Mouse (Mus musculus): ENCODE data around the gene Atp6v1g2. TPM values are rescaled to one million over a fixed set of nuclear protein-coding genes. Genes with fewer than 3 reads are reported as not detected.

The Atp6v1g2 gene
- polyA plus RNA-seq (2012; rRNA removed), result 665 and 695 TPM in 2 replicates

- no peak for DNase-seq (ENCODE audit: extremely low spot score in 1 of 2, low spot score in 1 of 2)
Measured at GRCm38 (mm10) chr17:35233114-35233980, at the start of gene Atp6v1g2. Gene Atp6v1g2, plus strand, starts transcription at chr17:35233660.

DNA sequence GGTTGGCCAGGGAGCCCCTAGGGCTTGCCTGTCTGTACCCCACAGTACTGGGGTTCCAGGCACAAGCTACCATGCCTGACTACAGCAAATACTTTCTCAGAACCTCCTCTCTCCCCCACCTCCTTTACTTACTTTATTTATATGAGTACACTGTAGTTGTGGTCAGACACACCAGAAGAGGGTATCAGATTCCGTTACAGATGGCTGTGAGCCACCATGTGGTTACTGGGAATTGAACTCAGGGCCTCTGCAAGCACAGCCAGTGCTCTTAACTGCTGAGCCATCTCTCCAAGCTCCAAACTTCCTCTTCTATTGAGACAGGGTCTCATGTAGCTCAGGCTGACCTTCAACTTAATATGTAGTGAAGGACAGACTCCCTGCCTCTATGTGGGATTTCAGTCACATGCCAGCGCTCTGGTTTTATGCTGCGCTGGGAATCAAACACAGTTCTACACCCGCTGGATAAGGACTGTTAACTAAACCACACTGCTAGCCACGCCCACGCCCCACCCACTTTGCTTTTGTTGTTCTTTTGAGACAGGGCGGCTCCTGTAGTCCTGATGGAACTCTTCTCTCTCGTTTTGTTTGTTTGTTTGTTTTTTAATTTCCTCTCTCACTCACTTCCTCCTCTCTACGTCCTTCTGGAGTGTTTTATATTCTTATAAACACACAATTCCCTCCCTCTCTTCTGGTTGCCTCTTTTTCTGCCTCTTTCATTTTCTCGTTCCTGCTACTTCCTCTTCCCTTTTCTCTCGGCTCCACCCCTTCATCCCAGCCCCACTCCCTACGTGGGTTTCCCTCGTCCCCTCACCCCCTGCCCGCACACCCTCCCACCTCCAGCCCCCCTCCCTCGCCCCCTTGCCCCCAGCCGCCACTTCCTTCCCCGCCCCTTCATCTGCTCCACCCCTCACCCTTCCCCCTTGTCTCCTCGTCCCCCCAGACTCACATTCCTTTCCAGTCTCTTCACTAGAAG, 47.5 kb upstream of the Atp6v1g2 start:
- DNase-seq (ENCODE audit: extremely low spot score in 1 of 2, low spot score in 1 of 2), result no peak

GRCm38 (mm10) chr17:35186681-35187080, 46.8 kb upstream of the Atp6v1g2 start:
- DNase-seq (ENCODE audit: extremely low spot score in 1 of 2, low spot score in 1 of 2), result no peak

- no peak for DNase-seq (ENCODE audit: extremely low spot score in 1 of 2, low spot score in 1 of 2)
Measured at GRCm38 (mm10) chr17:35187345-35187744, 46.1 kb upstream of the Atp6v1g2 start.

DNA sequence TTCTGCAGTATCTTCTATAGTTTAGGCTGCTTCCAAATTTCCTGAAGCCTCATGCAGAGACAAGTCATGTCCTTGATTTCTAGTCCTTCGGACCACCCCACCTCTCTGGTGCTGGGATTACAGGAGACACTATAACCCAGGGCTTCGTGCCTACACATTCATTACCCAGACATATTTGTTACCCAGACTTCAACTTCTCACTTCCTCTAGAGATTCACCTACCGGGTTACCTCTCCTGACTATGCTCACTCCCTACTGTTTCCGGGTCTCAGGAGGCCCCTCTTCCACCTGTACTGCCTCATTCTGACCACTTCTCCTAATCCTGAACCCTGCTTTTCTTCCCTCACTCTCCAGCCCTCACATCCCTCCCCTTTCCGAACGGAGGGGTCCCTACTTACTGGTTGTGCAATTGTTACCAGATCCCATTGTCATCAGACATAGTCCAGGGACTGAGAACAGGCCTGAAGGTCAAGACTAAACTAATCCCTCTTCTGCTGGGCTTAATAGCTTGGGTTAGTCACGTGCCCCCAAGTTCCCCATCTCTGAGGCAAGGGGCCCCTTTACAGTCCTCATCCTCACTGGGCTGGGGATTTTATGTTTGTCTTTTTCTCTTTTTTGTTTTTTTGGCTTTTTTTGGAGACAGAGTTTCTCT, 45.4 kb upstream of the Atp6v1g2 start, which contains the start of gene Lst1:
Gene Lst1, minus strand, starts transcription at position 481 of the 652 bp plus-strand sequence.
- DNase-seq (ENCODE audit: extremely low spot score in 1 of 2, low spot score in 1 of 2), result no peak

- DNase-seq (ENCODE audit: extremely low spot score in 1 of 2, low spot score in 1 of 2), result no peak
Measured at GRCm38 (mm10) chr17:35189186-35189585, 44.3 kb upstream of the Atp6v1g2 start.

- DNase-seq (ENCODE audit: extremely low spot score in 1 of 2, low spot score in 1 of 2), result no peak
Measured at GRCm38 (mm10) chr17:35190096-35190495, 43.4 kb upstream of the Atp6v1g2 start.

GRCm38 (mm10) chr17:35191723-35192122, 41.7 kb upstream of the Atp6v1g2 start:
- no peak for DNase-seq (ENCODE audit: extremely low spot score in 1 of 2, low spot score in 1 of 2)

DNA sequence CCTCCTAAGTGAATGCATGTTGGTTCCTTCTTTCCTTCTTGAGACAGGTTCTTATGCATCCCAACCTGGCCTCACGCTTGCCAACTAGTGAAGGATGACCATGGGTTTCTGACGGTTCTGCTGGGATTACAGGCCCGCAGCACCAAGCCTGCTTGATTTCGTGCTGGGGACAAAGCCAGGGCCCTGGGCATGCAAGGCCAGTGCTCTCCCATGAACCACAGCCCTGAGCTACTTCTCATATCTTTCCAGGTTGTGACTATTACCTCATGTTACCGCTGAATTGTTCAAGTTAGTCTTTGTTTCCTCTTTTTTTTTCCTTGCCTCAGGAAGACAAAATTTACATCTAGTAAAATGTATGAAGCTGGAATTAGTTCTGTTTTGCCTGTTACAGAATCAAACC, 40.5 kb upstream of the Atp6v1g2 start:
- DNase-seq (ENCODE audit: extremely low spot score in 1 of 2, low spot score in 1 of 2), result no peak

DNA sequence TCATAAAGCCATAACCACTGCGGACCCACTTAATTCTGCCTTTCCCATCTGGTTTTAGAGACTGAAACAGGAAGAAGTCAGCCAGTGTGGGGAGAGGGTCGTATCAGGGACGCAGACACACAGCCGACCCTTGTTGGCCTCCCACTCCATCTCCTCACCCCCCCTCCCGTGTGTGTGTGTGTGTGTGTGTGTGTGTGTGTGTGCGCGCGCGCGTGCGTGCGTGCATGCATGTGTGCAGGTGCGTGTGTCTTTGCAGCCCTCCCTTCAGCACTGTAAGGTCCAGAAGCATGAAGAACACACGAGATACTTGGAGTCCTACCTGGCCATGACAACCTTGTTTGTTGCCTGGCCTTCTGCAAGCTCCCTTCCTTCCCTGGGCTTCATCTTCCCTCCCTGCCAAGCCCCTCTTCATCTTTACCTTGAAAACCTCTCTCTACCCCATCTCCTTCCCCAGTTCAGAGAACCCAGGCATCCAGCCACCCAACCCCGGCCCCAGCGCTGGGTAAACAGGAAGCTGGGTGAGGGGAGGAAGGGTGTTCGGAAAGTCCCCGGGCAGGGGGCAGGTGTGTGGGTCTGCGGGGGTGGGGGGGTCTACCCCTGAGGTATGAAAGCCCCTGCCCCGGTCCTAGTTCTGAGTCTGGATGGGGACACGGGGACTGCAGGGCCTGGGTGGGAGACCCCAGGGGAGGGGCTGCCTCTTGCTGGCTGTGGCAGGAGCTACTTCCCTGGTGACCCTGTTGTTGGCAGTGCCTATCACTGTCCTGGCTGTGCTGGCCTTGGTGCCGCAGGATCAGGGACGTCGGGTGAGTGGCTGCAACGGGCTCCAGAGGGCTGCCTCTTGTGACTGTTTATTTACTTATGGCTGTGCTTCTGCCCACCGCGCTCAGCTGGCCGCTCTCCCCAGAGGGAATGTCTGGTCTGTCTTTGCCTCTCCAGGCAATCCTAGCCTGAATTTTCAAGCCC, 39.3 kb upstream of the Atp6v1g2 start, which contains the start of gene Ltb:
Gene Ltb, plus strand, starts transcription at position 559 of the 963 bp plus-strand sequence.
- no peak for DNase-seq (ENCODE audit: extremely low spot score in 1 of 2, low spot score in 1 of 2)

GRCm38 (mm10) chr17:35194844-35195630, 38.4 kb upstream of the Atp6v1g2 start:
- no peak for DNase-seq (ENCODE audit: extremely low spot score in 1 of 2, low spot score in 1 of 2)

- peak in 1 of 2 experiments; percentile 87 for DNase-seq (ENCODE audit: extremely low spot score in 1 of 2, low spot score in 1 of 2)
Measured at GRCm38 (mm10) chr17:35195631-35196320, 37.7 kb upstream of the Atp6v1g2 start.

- no peak for DNase-seq (ENCODE audit: extremely low spot score in 1 of 2, low spot score in 1 of 2)
Measured at GRCm38 (mm10) chr17:35196321-35196641, 37.2 kb upstream of the Atp6v1g2 start.

- DNase-seq (ENCODE audit: extremely low spot score in 1 of 2, low spot score in 1 of 2), result no peak
Measured at GRCm38 (mm10) chr17:35197126-35197525, 36.3 kb upstream of the Atp6v1g2 start.

DNA sequence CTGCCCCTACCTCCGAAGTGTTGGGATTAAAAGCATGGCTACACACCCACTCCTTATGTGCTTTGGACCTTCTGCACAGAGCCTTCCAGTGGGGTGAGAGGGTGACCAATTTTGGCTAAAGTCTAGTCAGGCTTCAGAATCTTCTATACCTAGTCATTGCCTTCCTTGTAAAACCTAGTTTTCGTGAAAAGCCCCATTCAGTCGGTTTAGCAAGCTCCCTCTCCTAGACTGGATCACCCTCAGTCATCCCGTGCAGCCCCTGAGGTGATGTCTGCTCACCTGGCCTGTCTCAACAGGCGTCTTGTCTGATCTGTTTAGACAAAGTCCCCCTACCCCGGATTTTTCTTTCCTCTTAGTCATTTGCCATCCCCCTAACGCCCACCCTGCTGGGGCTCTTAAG, 35.4 kb upstream of the Atp6v1g2 start:
- DNase-seq (ENCODE audit: extremely low spot score in 1 of 2, low spot score in 1 of 2), result no peak

DNA sequence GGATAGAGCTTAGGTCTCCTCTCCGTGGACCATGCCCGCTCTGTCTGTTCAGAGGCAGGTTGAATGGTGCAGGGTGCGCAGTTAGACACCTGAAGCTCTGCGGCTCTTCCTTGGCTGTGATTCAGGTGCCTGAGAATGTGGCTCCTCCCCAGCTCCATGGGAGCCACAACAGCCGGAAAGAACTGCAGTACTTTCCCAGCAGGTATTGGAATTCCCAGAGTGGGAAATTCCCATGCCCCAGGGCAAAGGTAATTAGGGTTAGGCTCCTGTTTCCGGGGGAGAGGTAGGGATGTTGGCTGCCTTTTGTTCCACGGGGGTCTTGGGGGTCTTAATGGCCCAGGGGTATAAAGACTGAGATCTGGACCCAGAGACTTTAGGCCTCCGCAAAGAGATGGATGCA, 34.5 kb upstream of the Atp6v1g2 start:
- no peak for DNase-seq (ENCODE audit: extremely low spot score in 1 of 2, low spot score in 1 of 2)

DNA sequence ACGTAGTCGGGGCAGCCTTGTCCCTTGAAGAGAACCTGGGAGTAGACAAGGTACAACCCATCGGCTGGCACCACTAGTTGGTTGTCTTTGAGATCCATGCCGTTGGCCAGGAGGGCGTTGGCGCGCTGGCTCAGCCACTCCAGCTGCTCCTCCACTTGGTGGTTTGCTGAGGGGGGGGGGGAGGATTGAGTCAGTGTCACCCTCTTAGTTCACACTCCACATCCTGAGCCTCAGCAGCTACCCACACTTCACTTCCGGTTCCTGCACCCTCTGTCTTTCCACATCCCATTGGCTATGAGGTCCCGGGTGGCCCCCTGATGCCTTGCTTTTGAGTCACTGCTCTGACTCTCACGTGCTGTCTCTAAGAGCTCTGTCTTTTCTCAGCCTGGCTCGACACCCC, 33.1 kb upstream of the Atp6v1g2 start:
- no peak for DNase-seq (ENCODE audit: extremely low spot score in 1 of 2, low spot score in 1 of 2)

GRCm38 (mm10) chr17:35201128-35201527, 32.3 kb upstream of the Atp6v1g2 start:
- DNase-seq (ENCODE audit: extremely low spot score in 1 of 2, low spot score in 1 of 2), result no peak

Measured in frontal cortex, adult 2 months (tissue).